8 mouse cellular contexts compared by ENCODE assay signal in genomic region chr11:55446579-55446978, GRCm38 (mm10). TPM values are rescaled to one million over a fixed set of nuclear protein-coding genes. Genes with fewer than 3 reads are reported as not detected.
DNase-seq lines count a peak whose midpoint lies in the region; ATAC-seq and TF ChIP-seq lines count a peak whose summit lies in the region.

No protein-coding gene starts in this region.

- no peak for TF ChIP-seq EP300 in lung, postnatal 0 days (IDR thresholded peaks at IDR 0.05)

- DNase-seq in Muller cell, postnatal 12 days (ENCODE audit: inconsistent ontology term) = peak; percentile 81
- peak; percentile 90 to 92 for DNase-seq in cerebellum, postnatal 14 days
- peak; percentile 64 to 81 for DNase-seq in frontal cortex, postnatal 14 days (ENCODE audit: low spot score in 2 of 2)
- DNase-seq in layer of hippocampus, postnatal 10 days (ENCODE audit: low spot score in 2 of 2) = peak; percentile 91 to 93
- DNase-seq in lung, postnatal 0 days (ENCODE audit: low spot score) = peak; percentile 94
- DNase-seq in ovary, postnatal 36 days (ENCODE audit: low spot score) = peak; percentile 76
- peak; percentile 69 for DNase-seq in thymus, postnatal 4 days

- H3K27ac ChIP-seq in hindbrain, embryonic 12.5 days = no peak overlapping the region
- H3K27ac ChIP-seq in lung, postnatal 0 days (ENCODE audit: low read length) = peak overlapping the region; percentile 32; the same call in 1 of the 2 replicates

- 25% methylated on average over 4 of the region's 4 CpGs for WGBS in hindbrain, embryonic 12.5 days
- 18% methylated on average over 4 of the region's 4 CpGs for WGBS in lung, postnatal 0 days

- no peak overlapping the region for H3K4me2 ChIP-seq in hindbrain, embryonic 12.5 days (replicated peaks)
- H3K4me2 ChIP-seq in lung, postnatal 0 days (replicated peaks; ENCODE audit: low read depth, low read length) = no peak overlapping the region

- TF ChIP-seq CTCF in lung, postnatal 0 days (IDR thresholded peaks at IDR 0.05) = peak; percentile 97

- no peaks in the 10 kb centered on the region for H3K9me3 ChIP-seq in hindbrain, embryonic 12.5 days (replicated peaks)
- H3K9me3 ChIP-seq in lung, postnatal 0 days (ENCODE audit: low read length) = no peaks in the 10 kb centered on the region

- H3K36me3 ChIP-seq in hindbrain, embryonic 12.5 days = peaks cover 25% of the 10 kb centered on the region
- peaks cover 19% of the 10 kb centered on the region; the same call in 1 of the 2 replicates for H3K36me3 ChIP-seq in lung, postnatal 0 days (ENCODE audit: insufficient read depth, low read length)

- peak; percentile 64 for ATAC-seq in hindbrain, embryonic 12.5 days (ENCODE audit: low FRiP score)
- peak; percentile 80 for ATAC-seq in lung, postnatal 0 days

- H3K4me3 ChIP-seq in hindbrain, embryonic 12.5 days = no peak overlapping the region
- no peak overlapping the region for H3K4me3 ChIP-seq in lung, postnatal 0 days (ENCODE audit: low read depth, low read length)

- no peaks in the 10 kb centered on the region for H3K27me3 ChIP-seq in hindbrain, embryonic 12.5 days
- H3K27me3 ChIP-seq in lung, postnatal 0 days (replicated peaks; ENCODE audit: insufficient read depth, low read length) = no peaks in the 10 kb centered on the region

- H3K9ac ChIP-seq in hindbrain, embryonic 12.5 days = no peak overlapping the region
- H3K9ac ChIP-seq in lung, postnatal 0 days (replicated peaks; ENCODE audit: low read depth) = no peak overlapping the region

- H3K4me1 ChIP-seq in hindbrain, embryonic 12.5 days = no peaks in the 10 kb centered on the region
- no peaks in the 10 kb centered on the region for H3K4me1 ChIP-seq in lung, postnatal 0 days (ENCODE audit: insufficient read depth, low read depth, low read length)

RNA-seq across cellular contexts. Expression of gene Atox1, which starts 14.5 kb away (rescaled TPM):
- 236 and 284 TPM in 2 replicates for polyA plus RNA-seq in hindbrain, embryonic 12.5 days (2016; fragmentation: Nextera tagmentation; extraction: Ambion mirVana)
- 100 to 1,000 TPM; 139 to 143 TPM for total RNA-seq in layer of hippocampus, postnatal 10 days (2021)
- polyA plus RNA-seq in lung, postnatal 0 days (2015; fragmentation: Nextera tagmentation; extraction: Ambion mirVana) = 440 and 498 TPM in 2 replicates

RNA-seq across cellular contexts. Expression of gene G3bp1, which starts 22.9 kb away (rescaled TPM):
- 184 and 189 TPM in 2 replicates for polyA plus RNA-seq in hindbrain, embryonic 12.5 days (2016; fragmentation: Nextera tagmentation; extraction: Ambion mirVana)
- total RNA-seq in layer of hippocampus, postnatal 10 days (2021) = 10 to 100 TPM; 43.8 to 44.0 TPM
- polyA plus RNA-seq in lung, postnatal 0 days (2015; fragmentation: Nextera tagmentation; extraction: Ambion mirVana) = 47.7 and 52.5 TPM in 2 replicates

RNA-seq across cellular contexts. Expression of gene Sparc, which starts 23.6 kb away (rescaled TPM):
- 743 and 783 TPM in 2 replicates for polyA plus RNA-seq in hindbrain, embryonic 12.5 days (2016; fragmentation: Nextera tagmentation; extraction: Ambion mirVana)
- total RNA-seq in layer of hippocampus, postnatal 10 days (2021) = 100 to 1,000 TPM; 378 to 402 TPM
- 3,302 and 3,486 TPM in 2 replicates for polyA plus RNA-seq in lung, postnatal 0 days (2015; fragmentation: Nextera tagmentation; extraction: Ambion mirVana)
